Mouse (Mus musculus): ENCODE results near the gene 4930524J08Rik.

4930524J08Rik gene

GRCm38 (mm10) chr5:99978699-99979442, at the start of gene 4930524J08Rik, which contains the start of gene Hnrnpd:
TSS of gene 4930524J08Rik (plus strand) at chr5:99979061.
TSS of gene Hnrnpd (minus strand) at chr5:99978938.
- peak; percentile 98 for DNase-seq (ENCODE audit: low read depth, low spot score)

DNA sequence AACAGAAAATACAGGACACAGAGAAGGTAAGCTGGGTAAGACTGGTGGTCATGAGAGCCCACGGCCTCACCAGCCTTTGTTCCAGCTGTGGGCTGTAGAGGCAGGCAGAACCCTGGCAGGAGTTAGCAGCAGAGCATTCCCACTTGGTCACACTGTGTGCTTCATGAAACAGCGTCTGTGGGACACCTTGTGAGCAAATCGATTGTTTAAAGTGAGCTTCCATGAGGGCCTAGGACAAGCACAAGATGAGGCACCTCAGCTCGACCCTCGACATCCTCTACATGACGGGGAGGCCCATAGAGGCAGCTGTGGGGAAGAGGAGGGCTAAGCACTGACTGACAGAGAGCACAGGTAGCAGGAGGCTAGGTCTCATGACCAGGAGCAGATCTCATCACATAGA, 47.0 kb upstream of the 4930524J08Rik start:
- DNase-seq (ENCODE audit: low read depth, low spot score): no peak

DNA sequence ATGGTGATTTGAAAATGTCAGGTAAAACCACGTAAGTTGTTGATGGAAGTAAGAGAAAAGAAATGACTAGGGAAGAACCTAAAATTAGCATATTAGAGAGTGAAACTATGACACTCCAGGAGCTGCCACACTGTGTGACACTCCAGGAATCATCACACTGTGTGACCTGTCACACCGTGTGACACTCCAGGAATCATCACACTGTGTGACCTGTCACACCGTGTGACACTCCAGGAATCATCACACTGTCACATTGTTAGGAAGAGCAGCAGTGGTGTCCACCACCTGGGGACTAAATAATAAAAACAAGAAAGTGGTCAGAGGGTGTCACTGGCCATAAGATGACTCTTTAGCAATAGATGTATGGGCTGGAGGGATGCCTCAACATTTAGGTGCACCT, 39.4 kb upstream of the 4930524J08Rik start:
- DNase-seq (ENCODE audit: low read depth, low spot score): no peak

GRCm38 (mm10) chr5:99941273-99941672, 37.6 kb upstream of the 4930524J08Rik start:
- DNase-seq (ENCODE audit: low read depth, low spot score): no peak

- peak; percentile 36 for DNase-seq (ENCODE audit: low read depth, low spot score)
Measured at GRCm38 (mm10) chr5:99941776-99942502, 36.9 kb upstream of the 4930524J08Rik start.

DNA sequence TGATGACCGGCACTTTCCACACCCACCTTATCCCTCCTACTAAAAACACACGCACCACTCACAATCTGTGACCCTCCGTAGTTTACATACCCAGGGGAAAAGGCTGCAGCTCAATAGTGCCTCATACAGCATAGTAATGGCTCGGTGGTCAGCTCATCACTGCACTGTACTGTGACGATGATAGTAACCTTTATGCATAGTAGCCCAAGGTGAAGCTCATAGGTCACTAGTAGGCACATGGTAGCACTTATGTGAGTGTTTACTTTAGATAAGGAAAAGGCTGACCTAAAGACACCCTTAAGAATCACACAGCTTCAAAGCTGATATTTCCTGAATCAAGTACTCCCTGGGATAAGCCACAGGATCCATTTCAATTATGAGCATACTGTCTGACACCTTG, 26.3 kb upstream of the 4930524J08Rik start:
- DNase-seq (ENCODE audit: low read depth, low spot score): no peak

DNA sequence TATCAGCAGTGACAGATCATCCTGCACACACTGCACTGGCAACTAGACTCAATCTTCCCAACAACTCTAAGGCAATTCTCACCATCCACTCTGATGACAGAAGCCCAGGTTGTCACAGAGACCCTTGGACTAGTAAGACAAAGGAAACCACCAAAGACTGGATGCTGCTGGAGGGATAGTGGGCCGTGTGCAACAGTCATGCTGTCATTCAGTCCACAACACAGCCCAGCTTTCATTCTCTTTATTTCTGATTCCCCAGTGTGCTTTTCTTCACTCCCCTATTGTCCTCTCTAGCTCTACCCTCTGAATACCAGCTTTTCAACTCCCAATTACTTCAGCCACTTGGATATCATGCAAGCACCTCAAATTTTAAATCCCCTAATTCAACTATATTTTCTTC, 25.0 kb upstream of the 4930524J08Rik start:
- peak; percentile 37 for DNase-seq (ENCODE audit: low read depth, low spot score)

GRCm38 (mm10) chr5:99958666-99959065, 20.2 kb upstream of the 4930524J08Rik start:
- no peak for DNase-seq (ENCODE audit: low read depth, low spot score)

DNA sequence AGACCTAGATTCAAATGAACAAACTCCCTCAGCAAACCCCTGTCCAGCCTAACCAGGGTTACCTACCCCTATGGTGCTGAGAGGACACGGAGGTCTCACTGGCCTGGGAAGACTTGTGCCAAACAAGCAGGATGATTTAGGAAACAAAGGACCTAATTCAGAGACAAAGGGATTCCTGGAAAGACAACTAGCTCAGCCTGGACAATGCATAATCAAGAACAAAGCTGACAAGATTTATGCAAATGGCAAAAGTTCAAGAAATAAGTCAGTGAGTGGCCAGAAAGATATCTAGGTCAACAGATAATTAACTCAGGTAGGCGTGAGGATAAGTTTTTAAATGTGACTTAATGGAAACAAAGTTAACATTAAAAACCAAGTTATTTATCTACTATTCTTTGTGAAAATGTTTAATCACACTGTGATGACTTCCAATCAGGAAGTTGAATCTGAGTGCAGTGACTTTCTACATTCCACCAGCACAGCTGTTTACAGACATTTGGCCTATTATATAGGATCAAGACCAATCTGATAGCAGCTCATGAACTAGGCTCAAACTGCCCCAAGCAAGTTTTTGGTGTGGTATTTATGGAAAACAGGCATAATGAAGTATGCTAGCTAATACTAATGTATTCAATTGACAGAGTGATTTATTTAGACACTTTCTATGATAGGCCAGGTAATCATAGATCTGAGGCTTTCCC, 19.5 kb upstream of the 4930524J08Rik start:
- no peak for DNase-seq (ENCODE audit: low read depth, low spot score)

- no peak for DNase-seq (ENCODE audit: low read depth, low spot score)
Measured at GRCm38 (mm10) chr5:99959960-99960359, 18.9 kb upstream of the 4930524J08Rik start.

GRCm38 (mm10) chr5:99973941-99974340, 4.9 kb upstream of the 4930524J08Rik start:
- DNase-seq (ENCODE audit: low read depth, low spot score): no peak

GRCm38 (mm10) chr5:99975061-99975460, 3.8 kb upstream of the 4930524J08Rik start:
- DNase-seq (ENCODE audit: low read depth, low spot score): no peak

DNA sequence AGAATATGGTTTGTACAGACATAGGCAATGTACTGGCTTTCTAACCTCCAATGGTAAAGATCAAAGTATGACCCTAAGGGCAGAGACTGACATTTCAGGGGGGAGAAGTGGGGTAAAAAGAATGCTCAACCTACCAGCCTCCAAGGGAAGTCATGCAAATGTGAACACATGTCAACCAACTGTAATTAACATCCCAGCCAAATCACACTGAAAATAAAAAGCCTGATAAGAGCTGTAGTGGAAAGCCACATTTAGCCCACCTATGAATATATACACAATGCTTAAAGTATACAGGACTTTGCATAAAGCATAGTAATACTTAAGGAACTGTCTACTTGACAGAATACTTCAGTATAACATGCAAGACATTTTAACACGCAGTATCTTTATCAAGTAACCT, 3.1 kb upstream of the 4930524J08Rik start:
- no peak for DNase-seq (ENCODE audit: low read depth, low spot score)

- DNase-seq (ENCODE audit: low read depth, low spot score): no peak
Measured at GRCm38 (mm10) chr5:99976334-99976955, 2.4 kb upstream of the 4930524J08Rik start.

DNA sequence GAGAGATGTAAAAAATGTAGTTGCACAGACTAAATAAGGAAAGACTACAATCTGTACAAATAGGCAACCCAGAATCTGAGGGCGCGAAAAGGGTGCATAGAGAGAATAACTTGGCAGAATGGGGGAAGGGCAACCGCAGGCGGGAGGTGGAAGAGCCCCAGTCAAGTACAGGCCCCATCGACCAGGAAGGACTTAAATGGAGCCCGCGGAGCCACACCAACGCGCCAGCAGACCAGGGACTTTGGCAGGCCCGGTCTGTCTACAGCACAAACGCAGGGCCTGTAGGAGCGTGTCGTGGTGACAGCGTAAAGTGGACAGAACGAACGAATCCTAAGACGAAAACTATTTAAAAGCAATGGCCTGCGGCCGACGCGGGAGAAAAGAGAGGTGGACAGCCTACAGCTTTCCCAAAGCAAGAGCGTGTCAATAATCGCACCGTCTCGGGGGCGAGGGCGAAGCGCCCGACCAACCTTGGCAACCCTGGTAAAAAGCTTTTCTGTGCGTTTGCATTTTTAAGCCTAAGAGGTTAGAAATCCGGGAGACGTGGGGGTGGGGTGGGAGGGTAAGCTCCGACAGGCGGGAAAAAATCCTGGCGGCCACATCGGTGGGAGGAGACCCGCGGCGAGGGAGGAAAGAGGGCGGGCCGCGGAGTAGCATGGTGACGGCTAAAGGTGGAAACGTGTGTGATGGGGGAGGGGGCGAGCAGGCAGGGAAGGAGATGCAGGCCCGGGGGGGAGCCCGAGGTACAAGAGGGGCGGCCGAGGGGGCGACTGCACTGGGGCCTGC, 1.2 kb upstream of the 4930524J08Rik start:
- peak; percentile 83 for DNase-seq (ENCODE audit: low read depth, low spot score)

DNA sequence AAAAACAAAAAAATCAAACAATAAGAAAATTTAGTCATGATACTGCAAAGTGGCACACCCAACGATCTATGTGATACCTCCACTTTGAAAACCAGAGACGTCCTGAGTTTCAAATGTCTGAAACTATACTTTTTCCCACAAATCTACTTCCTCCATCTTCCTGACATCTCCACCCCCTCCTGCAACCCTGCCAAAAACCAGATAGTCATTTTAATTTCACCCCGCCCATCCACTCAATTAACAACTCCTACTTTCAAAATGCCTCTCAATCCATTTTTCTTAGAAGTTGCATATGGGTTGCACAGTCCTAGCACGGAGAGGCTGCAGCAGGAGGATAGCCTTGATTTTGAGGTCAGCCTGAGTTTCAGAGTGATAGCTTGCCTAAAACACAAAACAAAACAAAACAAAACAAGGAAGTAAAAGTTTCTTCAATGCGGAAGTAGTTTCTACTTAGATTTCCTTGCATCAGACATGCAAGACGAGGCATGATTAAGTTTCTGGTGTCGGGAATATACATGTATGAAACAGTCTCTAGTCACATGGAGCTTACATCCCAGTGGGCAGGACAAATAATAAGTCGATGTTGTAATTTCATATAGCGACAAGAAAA, 4.7 kb downstream of the 4930524J08Rik start:
- DNase-seq (ENCODE audit: low read depth, low spot score): no peak

GRCm38 (mm10) chr5:99994166-99994565, 15.3 kb downstream of the 4930524J08Rik start:
- no peak for DNase-seq (ENCODE audit: low read depth, low spot score)

GRCm38 (mm10) chr5:99994680-99995079, 15.8 kb downstream of the 4930524J08Rik start:
- DNase-seq (ENCODE audit: low read depth, low spot score): no peak

- DNase-seq (ENCODE audit: low read depth, low spot score): no peak
Measured at GRCm38 (mm10) chr5:100000048-100000447, 21.2 kb downstream of the 4930524J08Rik start.

DNA sequence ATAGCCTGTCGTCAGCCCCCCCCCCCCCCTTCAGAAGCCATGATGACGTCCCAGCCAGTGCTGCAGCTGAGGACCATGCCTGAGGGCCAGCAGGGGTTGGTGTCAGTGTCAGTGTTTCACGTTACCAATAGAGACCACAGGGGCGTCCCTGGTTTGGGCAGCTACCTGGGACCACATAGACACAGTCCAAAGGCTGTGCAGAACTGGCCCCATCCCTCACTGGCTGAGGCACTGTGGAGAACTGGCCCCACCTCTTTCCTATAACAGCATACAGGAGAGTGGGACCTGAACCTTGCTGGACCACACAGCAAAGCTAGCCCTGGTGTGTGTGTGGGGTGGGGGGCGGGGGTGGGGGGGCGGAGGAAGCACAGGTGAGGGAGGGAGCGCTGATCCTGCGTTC, 21.6 kb downstream of the 4930524J08Rik start:
- DNase-seq (ENCODE audit: low read depth, low spot score): no peak

DNA sequence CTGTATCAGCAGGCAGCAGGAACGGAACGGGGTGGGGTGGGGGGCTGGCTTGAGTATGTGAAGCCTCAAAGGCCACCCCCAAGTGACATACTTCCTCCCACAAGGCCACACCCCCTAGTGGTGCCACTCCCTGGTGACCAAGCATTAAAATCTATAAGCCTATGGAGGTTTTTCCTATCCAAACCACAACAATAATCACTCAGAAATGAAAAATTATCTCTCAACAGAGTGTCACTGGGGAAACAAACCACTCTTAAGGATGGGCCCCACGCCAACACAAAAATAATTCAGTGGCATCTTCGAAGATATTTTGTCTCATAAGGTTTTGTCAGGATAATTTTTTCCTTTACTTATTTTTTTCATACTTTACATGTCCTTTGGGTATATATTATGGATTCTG, 25.0 kb downstream of the 4930524J08Rik start:
- DNase-seq (ENCODE audit: low read depth, low spot score): no peak
